Mouse (Mus musculus) lung, postnatal 0 days (tissue): Measurements from ENCODE around the gene Cd300ld5.
"Not testable (repeated sequence)": the region's sequence is repeated elsewhere in the genome, so short reads cannot be mapped to it uniquely, and the experiment has no call there.

Experiments used
- CTCF ChIP-seq: IDR thresholded peaks from 2 replicates; pipeline ENCODE4 v1.5.1; 2016; ENCODE audit warnings: antibody characterized with exemption, mild to moderate bottlenecking
- EP300 ChIP-seq: IDR thresholded peaks from 2 replicates; pipeline ENCODE4 v1.6.1; 2016; ENCODE audit warnings: antibody characterized with exemption, mild to moderate bottlenecking, control low read depth

DNA sequence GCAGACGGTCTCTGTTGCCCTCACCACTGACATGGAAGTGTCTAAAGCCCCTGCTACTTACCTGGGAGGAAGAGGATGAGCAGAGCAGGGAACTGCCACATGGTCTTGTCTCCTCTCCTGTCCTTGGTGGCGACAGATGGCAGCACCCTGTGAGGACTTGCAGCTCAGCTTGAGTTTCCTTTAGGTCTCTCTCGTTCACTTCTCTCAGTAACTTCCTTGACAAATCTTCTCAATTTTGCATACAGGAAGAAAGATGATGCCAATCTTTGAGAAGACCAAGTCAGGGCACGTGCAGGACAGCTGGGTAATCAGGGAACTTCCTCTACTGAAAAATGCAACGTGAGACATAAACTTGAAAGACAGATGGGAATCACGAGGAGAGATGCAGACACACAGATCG lies 21.5 kb downstream of the Cd300ld5 start, which contains the start of gene Cd300ld2:
- not testable (repeated sequence) for TF ChIP-seq CTCF, EP300
